Mouse (Mus musculus) forebrain, postnatal 0 days (tissue): ENCODE measurements around the gene Lmf2. TPM values are rescaled to one million over a fixed set of nuclear protein-coding genes. Genes with fewer than 3 reads are reported as not detected.

Experiments used
- ATAC-seq: fragments of 200-750 bp; cut with Nextera tagmentation; 2 replicates; pipeline ENCODE4 v1.8.0; 2017; ENCODE audit warnings: mild to moderate bottlenecking, moderate library complexity
- DNase-seq: peaks from one replicate; pipeline ENCODE4 v3.0.0-alpha.2; 2015
- H3K27ac ChIP-seq: fragments of 300-500 bp; sonication (generic); 2 replicates; pipeline ENCODE4 v1.5.1; 2014; ENCODE audit warnings: low read depth, mild to moderate bottlenecking, antibody characterized with exemption, low read length, moderate library complexity, mixed read lengths
- H3K27me3 ChIP-seq: fragments of 300-500 bp; sonication (generic); 2 replicates; pipeline ENCODE4 v1.6.1; 2014; ENCODE audit warnings: mild to moderate bottlenecking, low read length, mixed read lengths; ENCODE audit not compliant: insufficient read depth
- H3K36me3 ChIP-seq: fragments of 300-500 bp; sonication (generic); 2 replicates; pipeline ENCODE4 v1.6.1; 2014; ENCODE audit warnings: mild to moderate bottlenecking, moderate library complexity; ENCODE audit not compliant: insufficient read depth
- H3K4me1 ChIP-seq: fragments of 300-500 bp; sonication (generic); 2 replicates; pipeline ENCODE4 v1.6.1; 2014; ENCODE audit warnings: antibody characterized with exemption; ENCODE audit not compliant: insufficient read depth
- H3K4me2 ChIP-seq: fragments of 300-500 bp; sonication (generic); 2 replicates; pipeline ENCODE4 v1.6.1; 2014; ENCODE audit warnings: low read depth, mild to moderate bottlenecking, moderate library complexity
- H3K4me3 ChIP-seq: fragments of 300-500 bp; sonication (generic); 2 replicates; pipeline ENCODE4 v1.5.1; 2014; ENCODE audit warnings: low read depth, low read length, mixed read lengths
- H3K9ac ChIP-seq: fragments of 300-500 bp; sonication (generic); 2 replicates; pipeline ENCODE4 v1.6.1; 2014; ENCODE audit warnings: mild to moderate bottlenecking
- H3K9me3 ChIP-seq: fragments of 300-500 bp; sonication (generic); 2 replicates; pipeline ENCODE4 v1.6.1; 2016; ENCODE audit warnings: low read length
- CTCF ChIP-seq: sonication (generic); IDR thresholded peaks from 2 replicates; pipeline ENCODE4 v1.5.1; 2016; ENCODE audit warnings: antibody characterized with exemption, control low read depth, low read depth
- WGBS: fragments of 180-500 bp; shearing (Covaris S2); extraction: QIAGEN DNeasy Blood & Tissue Kit; methylation state at CpG from one replicate; pipeline ENCODE4 v1.1.7; 2014; 5-methylcytosine and 5-hydroxymethylcytosine counted together
- polyA plus RNA-seq: library from polyadenylated mRNA; unstranded; fragments of >200 nt; fragmentation: Nextera tagmentation; extraction: Ambion mirVana; gene quantifications from 2 replicates; pipeline ENCODE4 v1.2.1, GENCODE M21; 2015
- total RNA-seq: library from RNA; depleted of rRNA; stranded (reverse); fragments of >200 nt; gene quantifications from 2 replicates; pipeline ENCODE4 v1.2.3, GENCODE M21; 2014

Lmf2 gene
- total and polyA plus RNA-seq, 2 experiments from 2014 or later: 17.0 to 25.4 TPM

DNA sequence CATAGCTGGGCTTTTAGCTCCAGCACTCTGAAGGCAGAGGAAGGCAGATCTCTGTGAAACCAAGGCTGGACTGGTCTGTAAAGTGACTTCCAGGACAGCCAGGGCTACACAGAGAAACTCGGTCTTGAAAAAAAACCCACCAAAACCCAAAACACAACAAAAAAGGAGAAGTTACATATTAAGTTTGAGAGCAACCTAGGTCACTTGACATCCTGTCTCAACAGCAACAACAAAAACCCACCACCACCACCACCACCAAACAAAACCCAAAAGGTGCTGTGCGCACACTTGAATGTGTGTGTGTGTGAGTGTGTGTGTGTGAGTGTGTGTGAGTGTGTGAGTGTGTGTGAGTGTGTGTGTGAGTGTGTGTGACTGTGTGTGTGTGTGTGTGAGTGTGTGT lies 15.8 kb downstream of the Lmf2 start:
- Histone ChIP-seq H3K4me3 (no peak overlapping the region), H3K4me1 (no peaks in the 10 kb centered on the region), H3K9ac (no peak overlapping the region), H3K27me3 (no peaks in the 10 kb centered on the region), H3K36me3 (no peaks in the 10 kb centered on the region), H3K27ac (no peak overlapping the region), H3K9me3 (no peaks in the 10 kb centered on the region), H3K4me2 (no peak overlapping the region)
- 93% methylated on average over 2 of the region's 2 CpGs for WGBS
- no peak for ATAC-seq
- no peak for DNase-seq
- TF ChIP-seq CTCF: no peak

GRCm38 (mm10) chr15:89336422-89336821 lies 19.0 kb downstream of the Lmf2 start:
- no peak overlapping the region for H3K4me2 ChIP-seq
- no peak overlapping the region for H3K27ac ChIP-seq
- H3K4me1 ChIP-seq: no peaks in the 10 kb centered on the region
- ATAC-seq (no peak), DNase-seq (no peak)
- H3K9ac ChIP-seq: no peak overlapping the region
- no peak for TF ChIP-seq CTCF
- H3K27me3 ChIP-seq: no peaks in the 10 kb centered on the region
- WGBS: 85% methylated on average over 14 of the region's 14 CpGs
- no peak overlapping the region for H3K4me3 ChIP-seq
- no peaks in the 10 kb centered on the region for H3K9me3 ChIP-seq
- no peaks in the 10 kb centered on the region for H3K36me3 ChIP-seq

DNA sequence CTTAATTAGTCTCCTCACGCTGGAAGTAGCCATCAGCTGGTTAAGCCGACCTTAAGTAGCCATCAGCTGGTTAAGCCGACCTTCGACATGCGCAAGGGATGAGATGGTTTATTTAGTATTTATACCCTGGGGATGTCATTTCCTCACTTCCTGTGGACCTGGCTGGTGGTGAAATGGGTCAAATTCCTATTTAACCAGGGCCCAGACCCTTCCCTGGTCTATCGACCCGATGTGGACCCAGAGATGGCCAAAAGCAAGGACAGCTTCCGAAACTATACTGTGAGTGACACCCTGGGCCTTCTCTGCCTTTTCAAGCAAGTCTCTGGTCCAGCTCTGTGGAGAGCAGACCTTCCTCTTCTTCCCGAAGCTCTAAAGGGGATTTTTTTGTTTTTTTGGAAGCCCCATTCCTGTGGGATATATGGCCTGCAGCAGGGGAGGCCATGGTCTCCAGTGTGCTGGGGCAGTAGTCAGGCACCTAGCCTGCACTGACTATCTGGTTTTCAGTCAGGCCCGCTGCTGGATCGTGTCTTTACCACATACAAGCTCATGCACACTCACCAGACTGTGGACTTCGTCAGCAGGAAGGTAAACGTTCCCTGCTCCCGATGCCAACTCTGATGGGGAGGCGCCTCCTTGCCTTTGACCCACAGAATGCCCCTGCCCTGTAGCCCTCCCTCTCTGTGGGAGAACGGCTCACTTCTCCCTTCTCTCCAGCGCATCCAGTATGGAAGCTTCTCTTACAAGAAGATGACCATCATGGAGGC lies 20.5 kb downstream of the Lmf2 start:
- Histone ChIP-seq H3K27me3 (no peaks in the 10 kb centered on the region), H3K4me3 (no peak overlapping the region), H3K9ac (no peak overlapping the region), H3K4me2 (no peak overlapping the region), H3K4me1 (no peaks in the 10 kb centered on the region), H3K9me3 (no peaks in the 10 kb centered on the region), H3K36me3 (no peaks in the 10 kb centered on the region), H3K27ac (no peak overlapping the region)
- ATAC-seq (no peak), DNase-seq (no peak)
- WGBS: 85% methylated on average over 17 of the region's 17 CpGs
- no peak for TF ChIP-seq CTCF

GRCm38 (mm10) chr15:89334271-89334670 lies 21.2 kb downstream of the Lmf2 start, which contains the start of gene Miox:
Miox (plus strand) TSS chr15:89334398.
- H3K4me2 ChIP-seq: no peak within 1 kb of the TSS
- H3K9ac ChIP-seq: no peak within 1 kb of the TSS
- no peaks in the 10 kb centered on the region for H3K9me3 ChIP-seq
- no peak within 1 kb of the TSS for H3K27ac ChIP-seq
- H3K27me3 ChIP-seq: no peaks in the 10 kb centered on the region
- DNase-seq: no peak
- ATAC-seq: no peak
- no peak within 1 kb of the TSS for H3K4me3 ChIP-seq
- 92% methylated on average over 7 of the region's 7 CpGs for WGBS
- no peaks in the 10 kb centered on the region for H3K36me3 ChIP-seq
- no peaks in the 10 kb centered on the region for H3K4me1 ChIP-seq
- no peak for TF ChIP-seq CTCF

DNA sequence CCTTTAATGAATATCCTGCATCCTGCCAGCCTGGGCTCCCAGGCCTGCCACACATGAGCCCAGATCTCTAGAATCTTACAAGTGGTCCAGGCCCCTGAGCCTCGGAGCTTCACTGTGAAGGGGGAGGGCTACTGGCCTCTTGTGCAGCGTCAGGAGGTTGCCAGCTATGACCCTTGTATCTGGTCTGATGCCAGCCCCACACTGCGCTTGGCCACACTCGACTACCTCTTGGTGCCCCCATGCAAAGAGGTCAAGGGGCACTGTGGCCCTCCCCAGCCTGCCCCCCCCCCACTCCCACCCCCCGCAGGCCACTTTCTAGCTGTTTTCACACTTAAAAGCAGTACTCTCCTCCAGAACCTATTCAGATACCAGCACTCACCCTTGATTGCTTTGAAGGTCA lies 29.0 kb downstream of the Lmf2 start:
- Histone ChIP-seq H3K9me3 (no peaks in the 10 kb centered on the region), H3K9ac (no peak overlapping the region), H3K4me1 (no peaks in the 10 kb centered on the region), H3K4me2 (no peak overlapping the region), H3K36me3 (no peaks in the 10 kb centered on the region), H3K4me3 (no peak overlapping the region), H3K27ac (no peak overlapping the region), H3K27me3 (peaks cover 6% of the 10 kb centered on the region; the same call in 1 of the 2 replicates)
- 72% methylated on average over 5 of the region's 5 CpGs for WGBS
- ATAC-seq (no peak), DNase-seq (no peak)
- no peak for TF ChIP-seq CTCF

DNA sequence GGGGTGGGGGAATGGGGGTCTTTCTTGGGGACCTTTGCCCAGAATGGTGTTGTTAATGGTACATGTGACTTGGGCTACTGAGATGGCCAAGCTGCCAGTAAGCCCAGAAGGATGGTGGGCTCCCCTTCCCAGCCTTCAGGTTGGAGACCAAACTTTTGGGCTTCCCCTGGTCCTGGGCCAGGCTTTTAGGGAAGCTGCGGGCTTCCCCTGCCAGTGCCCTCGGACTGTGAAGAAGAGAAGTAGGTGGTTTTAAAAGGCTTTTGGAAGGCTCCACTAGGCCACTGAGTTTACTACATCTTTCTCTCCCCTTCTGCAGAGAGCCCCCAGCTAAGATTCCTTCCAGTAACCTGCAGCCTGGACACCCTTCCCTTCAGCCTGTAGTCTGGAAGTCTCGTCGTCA lies 31.8 kb downstream of the Lmf2 start:
- 91% methylated on average over 4 of the region's 4 CpGs for WGBS
- TF ChIP-seq CTCF: no peak
- no peaks in the 10 kb centered on the region for H3K36me3 ChIP-seq
- H3K4me2 ChIP-seq: no peak overlapping the region
- no peak overlapping the region for H3K4me3 ChIP-seq
- H3K9ac ChIP-seq: no peak overlapping the region
- no peak overlapping the region for H3K27ac ChIP-seq
- H3K4me1 ChIP-seq: no peaks in the 10 kb centered on the region
- DNase-seq (no peak), ATAC-seq (no peak)
- H3K9me3 ChIP-seq: no peaks in the 10 kb centered on the region
- peaks cover 6% of the 10 kb centered on the region; the same call in 1 of the 2 replicates for H3K27me3 ChIP-seq

GRCm38 (mm10) chr15:89322670-89323522 lies 32.6 kb downstream of the Lmf2 start, which contains the start of gene Adm2:
Adm2 (plus strand) TSS chr15:89322720.
- DNase-seq (no peak), ATAC-seq (no peak)
- 9% methylated on average over 26 of the region's 26 CpGs for WGBS
- peaks cover 6% of the 10 kb centered on the region; the same call in 1 of the 2 replicates for H3K27me3 ChIP-seq
- no peaks in the 10 kb centered on the region for H3K36me3 ChIP-seq
- 0 out of 2 replicates have a peak within 1 kb of the TSS, but pooled peaks have one; percentile 13 for H3K4me2 ChIP-seq
- H3K4me1 ChIP-seq: no peaks in the 10 kb centered on the region
- H3K27ac ChIP-seq: no peak within 1 kb of the TSS
- H3K9ac ChIP-seq: no peak within 1 kb of the TSS
- H3K4me3 ChIP-seq: no peak within 1 kb of the TSS
- TF ChIP-seq CTCF: no peak
- no peaks in the 10 kb centered on the region for H3K9me3 ChIP-seq
